Mouse (Mus musculus): ENCODE data around the gene Fcmr.

Fcmr gene

DNA sequence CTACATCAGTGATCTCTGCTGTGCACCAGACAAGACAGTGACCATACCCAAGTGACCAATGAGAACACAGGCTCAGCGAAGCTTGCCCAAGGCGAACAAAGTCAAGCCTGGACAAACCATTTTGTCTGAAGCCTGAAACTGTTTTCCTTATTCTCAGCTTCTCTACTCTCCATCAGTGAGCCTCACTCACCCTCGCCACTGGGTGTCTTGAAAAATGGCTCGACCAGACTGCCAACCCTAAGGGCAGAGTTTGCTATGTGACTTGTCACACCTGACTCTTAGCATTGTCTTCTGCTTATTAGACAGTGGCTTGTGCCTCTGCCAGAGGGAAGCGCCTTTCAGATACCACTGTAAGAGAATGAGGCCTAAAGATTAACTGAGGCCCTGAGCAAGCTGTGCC lies 728 bp upstream of the Fcmr start:
- no peak for DNase-seq

DNA sequence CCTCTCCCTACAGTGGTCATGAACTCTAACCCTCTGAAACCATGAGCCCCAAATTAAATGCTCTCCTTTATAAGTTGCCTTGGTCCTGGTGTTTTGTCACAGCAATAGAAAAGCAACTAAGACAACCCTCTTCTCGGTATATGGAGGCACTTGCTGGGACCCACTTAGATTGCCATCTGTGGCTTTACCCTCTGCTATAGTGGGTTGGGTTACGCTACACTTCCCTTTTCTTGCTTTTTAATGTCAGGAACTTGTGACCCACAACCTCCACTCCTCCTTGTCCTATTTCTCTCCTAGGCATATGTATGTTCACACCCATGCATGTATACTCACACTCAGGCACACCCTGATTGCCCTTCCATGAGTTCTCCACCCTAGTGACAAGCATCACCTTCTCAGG lies 7.4 kb downstream of the Fcmr start:
- no peak for DNase-seq

DNA sequence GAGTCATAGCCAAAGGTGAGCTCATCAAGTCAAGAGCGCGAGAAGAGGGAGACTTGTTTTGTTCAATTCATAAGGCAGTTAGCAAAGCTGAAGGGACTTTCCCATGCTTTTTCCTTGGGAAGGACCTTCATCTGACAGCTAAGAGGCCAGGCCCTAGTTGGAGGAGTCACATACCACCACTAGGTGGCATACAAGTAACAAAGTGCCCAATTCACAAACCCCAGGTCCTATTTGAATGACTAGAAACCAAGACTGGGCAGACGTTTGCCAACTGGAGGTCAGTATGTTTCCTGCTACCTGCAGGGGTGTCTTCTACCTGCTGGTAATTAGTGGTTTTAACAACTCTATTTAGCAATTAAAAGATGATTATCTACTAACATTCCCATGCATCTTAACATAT lies 9.7 kb downstream of the Fcmr start:
- DNase-seq: peak; percentile 43

DNA sequence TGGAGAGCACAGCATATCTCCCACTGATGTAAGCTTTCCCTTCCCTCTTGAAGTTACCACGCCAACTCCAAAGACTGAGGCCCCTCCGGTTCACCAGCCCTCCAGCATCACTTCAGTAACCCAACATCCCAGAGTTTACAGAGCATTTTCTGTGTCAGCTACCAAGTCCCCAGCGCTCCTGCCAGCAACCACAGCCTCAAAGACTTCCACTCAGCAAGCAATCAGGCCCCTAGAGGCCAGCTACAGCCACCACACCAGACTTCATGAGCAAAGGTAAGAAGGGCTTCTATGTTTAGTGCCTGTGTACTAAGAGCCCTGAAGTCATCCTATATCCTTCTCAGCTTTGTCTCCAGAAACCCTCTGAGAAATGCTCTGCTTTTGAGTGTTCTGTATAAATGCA lies 10.4 kb downstream of the Fcmr start:
- DNase-seq: no peak

DNA sequence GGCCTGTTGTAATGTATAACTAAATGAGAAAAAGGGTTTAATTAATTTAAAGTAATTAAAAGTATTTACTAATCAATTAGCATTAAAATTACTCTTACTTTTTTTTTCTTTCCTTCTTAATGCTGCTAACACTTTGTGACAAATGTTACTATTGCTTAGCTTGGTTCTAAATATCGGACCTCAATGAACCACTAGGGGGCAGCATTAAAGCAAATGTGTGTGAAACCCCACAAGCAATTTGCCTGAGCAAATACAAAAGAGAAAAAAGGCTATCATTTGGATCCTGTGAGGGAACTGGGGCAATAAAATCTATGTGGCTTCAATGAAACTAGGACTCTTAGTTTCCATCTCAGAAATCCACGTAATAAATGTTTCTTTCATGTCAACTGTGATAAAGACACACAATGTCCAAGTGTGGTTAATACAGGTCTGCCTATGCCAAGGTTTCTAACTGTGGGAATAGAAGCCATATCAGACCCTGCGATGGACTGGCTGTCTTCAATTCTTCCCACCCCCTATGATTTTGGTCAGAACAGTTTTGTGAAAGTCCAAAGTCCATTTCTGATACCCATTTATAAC lies 11.6 kb downstream of the Fcmr start:
- peak; percentile 60 for DNase-seq

DNA sequence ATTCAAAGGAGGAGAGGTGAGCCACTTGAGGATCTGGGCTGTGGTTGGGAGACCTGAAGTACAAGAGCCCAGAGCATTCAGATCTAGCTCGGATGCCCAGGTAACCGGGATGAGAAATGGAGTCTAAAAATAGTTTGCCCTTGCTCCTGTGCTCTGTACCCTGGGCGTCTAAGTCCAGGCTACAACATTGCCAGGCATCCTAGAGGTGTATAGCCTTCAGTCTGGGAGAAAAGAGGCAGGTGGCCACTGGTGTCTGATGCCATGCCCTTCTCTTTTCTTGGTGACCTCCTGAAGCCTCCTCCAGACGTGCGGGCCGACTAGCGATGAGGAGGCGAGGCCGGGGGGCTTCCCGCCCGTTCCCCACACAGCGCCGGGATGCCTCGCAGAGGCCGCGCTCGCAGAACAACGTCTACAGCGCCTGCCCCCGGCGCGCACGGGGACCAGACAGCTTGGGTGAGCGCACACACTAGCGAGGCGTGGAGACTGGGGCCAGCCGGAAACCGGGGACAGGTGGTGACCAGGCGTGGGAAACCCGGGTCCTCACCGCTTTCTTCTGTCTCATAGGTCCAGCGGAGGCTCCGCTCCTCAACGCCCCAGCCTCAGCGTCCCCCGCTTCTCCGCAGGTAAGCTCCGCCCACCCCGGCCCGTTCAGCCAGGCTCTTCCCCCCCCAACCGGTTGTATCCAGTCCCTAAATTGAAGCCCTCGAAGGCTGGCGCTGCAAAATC lies 12.6 kb downstream of the Fcmr start:
- DNase-seq: peak; percentile 19

DNA sequence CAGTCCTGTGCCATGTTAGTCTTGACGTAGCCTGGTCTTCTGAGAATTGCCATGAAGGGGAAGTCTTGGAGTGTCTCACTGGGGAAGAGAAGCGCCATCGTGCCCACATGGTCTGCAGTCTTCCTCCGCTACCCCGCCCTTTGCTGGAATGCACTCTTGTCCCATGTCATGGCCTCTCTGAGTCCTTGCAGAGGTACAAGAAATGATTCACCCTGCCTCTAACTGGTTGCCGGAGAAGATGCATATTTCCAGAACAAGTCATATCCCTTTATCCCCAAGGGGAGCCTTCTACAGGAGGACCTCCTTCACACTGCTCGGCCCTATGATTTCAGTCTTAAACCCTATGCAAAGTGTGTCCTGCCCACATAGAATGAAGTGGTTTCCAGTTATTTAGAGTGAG lies 14.5 kb downstream of the Fcmr start:
- DNase-seq: no peak

DNA sequence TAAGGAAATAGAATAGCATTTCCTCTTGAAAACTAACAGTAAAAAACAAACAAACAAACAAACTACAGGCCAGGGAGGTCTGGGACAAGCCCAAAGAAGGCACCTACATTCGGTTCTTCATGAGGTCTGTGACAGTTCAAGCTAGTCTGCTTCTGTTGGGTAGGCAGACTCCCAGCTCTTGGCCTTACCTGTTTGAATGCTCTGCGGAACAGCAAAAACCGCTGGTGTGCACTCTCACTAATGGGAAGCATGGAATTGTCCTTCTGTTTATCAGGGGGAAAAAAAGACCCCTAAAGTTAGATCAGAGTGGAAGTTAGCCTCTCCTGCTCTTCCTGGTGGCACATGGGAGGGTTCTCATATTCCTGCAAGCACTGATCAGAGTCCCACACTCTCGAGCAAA lies 17.7 kb downstream of the Fcmr start:
- DNase-seq: no peak

DNA sequence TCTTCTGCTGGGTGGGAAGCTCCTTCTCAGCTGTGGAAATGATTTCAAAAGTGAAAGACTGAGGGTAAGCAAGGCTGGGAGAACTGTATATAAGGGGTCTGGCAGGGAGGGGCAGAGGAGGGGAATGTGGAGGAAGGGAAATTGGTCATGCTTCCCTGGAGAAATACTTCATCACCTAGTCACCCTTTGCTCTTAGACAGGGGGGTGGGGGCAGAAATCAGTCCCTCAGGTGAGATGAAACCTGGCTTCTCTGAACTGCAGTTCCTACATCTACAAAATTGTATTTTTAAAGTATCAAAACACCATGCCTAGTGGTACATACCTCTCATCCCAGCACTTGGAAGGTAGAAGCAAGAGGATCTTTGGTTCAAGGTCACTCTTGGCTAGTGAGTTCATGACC lies 21.9 kb downstream of the Fcmr start, which contains the start of gene Il24:
TSS of gene Il24 (minus strand) at position 101 of the 400 bp plus-strand sequence.
- DNase-seq: no peak

DNA sequence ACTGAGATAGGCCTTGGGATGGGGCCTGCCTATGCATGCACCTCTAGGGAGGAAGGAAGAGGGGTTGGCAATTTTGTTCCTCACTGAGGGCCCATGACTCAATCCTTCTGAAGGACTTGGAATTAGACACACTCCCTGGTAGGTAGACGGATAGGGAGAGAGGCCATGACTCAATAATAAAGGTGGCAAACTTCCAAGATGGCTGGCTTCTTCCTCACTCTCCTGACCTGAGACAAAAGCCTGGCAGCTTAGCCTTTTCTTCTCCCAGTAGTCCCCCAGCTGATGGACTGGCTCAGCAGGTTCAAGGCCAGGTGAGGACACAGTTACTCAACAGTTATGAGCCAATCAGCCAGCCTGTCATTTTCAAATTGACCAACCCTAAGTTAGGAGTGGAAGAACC lies 27.0 kb downstream of the Fcmr start:
- no peak for DNase-seq

DNA sequence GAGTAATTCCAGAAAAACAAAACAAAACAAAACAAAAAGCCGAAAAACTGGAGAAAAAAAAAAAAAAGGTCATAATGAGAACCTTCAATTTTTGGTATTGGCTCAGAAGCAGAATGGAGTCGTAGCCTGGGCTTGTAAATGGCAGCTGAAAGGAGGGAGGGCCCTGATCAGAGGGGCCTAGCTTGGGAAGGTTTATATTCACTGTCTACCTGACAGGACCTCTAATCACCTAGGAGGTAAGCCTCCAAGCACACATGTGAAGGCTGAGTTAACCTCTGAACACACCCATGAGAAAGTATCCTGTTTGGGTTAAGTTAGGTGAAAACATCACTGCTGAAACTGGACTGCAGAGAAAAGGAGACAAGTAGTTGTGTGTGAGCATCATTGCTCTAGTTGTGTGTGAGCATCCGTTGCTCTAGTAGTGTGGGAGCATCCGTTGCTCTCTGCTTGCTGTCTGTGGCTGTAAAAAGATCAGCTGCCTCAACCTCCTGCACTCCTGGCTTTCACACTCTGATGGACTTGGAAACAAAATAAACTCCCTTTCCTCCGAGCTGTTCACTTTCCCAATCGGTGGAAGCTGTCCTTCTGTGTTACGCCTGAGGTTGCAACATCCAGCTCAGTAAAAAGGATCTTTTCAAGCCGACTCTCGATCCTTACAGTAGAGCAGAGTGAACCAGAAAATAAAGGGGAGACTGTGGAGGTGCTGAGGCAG lies 28.0 kb downstream of the Fcmr start:
- DNase-seq: no peak

DNA sequence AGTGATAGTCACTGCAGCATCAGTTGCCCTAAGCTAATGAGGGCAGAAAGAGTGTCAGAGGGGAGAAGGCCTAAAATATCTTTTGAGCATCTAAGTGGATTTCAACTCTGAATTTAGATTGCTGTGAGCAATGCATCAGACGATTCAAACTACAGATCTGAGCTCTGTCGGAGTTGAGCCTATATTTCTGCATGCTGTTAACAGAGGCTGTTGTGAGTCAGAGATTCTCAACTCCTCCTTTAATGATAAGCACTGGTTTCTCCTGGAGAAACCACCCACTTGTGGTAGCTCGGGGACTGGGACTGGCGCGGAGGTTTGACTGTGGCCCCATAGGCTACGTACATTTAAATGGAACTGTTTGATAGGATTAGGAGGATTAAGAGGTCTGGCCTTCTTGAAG lies 29.0 kb downstream of the Fcmr start:
- DNase-seq: no peak

DNA sequence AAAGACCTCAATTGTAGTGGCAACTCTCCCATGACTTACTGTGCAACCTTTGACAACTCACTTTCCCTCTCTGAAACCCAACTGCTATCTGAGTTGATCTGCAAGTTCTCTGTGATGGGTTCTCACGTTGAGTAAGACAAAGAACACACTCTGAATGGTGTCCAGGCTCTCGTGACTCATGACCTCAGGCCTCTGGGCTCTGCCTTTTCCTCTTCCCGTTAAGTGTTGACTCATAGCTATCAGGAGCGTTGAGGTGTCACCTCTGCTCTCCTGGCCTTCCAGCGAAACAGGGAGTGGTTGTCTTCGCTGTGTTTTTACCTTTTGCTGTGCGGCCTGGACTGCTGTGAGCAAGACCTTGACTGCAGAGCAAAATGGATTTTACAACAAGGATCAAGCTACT lies 37.0 kb downstream of the Fcmr start:
- DNase-seq: no peak

DNA sequence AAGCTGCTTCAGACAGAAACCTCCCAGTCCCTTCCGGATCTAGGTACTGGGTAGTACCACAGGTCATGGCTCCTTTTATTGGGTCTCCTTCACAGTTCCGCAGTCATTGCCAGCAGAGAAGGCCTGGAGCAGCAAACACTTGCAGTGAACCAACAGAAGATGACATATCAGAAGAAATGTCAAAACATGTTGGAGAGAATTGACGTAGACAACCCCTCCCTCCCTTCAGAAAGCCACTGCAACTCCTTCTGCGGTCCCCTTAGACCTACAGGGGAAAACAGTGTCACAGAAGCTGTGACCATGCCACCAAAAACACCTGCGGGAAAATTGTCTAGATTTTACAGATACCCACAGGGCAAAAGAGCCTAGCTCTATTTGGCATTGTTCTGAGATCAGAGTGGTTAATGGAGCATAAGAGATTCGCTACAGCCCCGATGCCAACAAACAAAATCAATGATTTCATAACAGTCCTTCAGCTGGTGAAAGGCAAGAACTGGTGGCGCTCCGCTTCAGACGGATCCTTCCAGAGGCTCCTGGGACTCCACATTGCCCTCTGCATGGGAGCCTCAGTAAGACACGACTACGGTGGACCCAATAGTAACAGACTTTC lies 46.0 kb downstream of the Fcmr start, which contains the start of gene Il20:
TSS of gene Il20 (minus strand) at position 51 of the 610 bp plus-strand sequence.
- no peak for DNase-seq

DNA sequence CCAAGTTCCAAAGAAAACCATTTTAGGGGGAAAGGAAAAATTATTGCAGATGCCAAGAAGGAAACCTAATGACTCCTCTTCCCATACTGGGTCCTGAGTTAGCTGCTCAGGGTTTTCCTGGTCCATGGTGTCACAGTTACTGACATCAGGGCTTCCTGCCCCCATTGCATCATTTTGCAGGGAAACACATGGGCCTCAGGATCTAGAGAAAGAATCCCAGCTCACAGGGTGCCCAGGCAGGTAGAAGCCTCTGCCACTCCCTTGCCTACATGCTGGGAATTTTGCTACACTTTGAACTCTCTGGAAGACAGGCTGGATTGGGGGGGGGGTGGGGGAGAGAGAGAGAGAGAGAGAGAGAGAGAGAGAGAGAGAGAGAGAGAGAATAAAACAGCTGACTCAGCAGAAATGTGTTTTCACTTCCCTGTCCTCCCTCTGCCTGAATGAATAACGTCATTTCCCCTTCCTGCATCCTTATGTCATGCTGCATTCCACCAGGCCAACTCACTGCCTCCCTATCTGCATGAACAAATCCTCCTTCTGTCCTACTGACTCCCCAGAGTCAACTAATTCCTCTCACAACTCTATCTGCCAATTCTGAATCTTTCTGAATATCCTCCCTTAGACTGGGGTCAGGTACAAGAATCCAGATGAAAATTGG lies 53.0 kb downstream of the Fcmr start:
- DNase-seq: no peak

DNA sequence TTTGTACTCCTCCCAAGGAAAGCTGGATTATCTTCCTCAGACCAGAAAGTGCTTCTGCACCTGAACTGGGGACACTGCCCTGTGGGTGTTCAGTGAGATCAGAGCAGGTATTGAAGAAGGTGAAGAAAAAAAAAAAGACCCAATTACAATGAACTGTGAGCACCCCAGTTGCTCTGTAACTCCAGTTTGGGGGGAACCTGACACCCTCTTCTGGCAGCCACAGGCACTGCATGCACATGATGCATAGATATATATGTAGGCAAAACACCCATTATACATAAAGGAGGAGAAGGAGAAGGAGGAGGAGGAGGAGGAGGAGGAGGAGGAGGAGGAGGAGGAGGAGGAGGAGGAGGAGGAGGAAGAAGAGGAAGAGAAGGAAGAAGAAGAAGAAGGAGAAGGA lies 61.0 kb downstream of the Fcmr start:
- DNase-seq: no peak
